Mouse (Mus musculus) spleen, adult 2 months (tissue): Measurements from ENCODE around the gene Olfr600.

ENCODE experiments used
- CTCF ChIP-seq: fragments of 200-500 bp; IDR thresholded peaks from 2 replicates; pipeline ENCODE4 v1.5.1; 2011; ENCODE audit warnings: mild to moderate bottlenecking, inconsistent platforms; ENCODE audit not compliant: insufficient read depth, insufficient read length, insufficient replicate concordance; ENCODE audit errors: extremely low read depth
- POLR2A ChIP-seq: fragments of 200-500 bp; IDR thresholded peaks from 2 replicates; pipeline ENCODE4 v1.6.1; 2011; ENCODE audit warnings: low read depth, low read length, inconsistent platforms

DNA sequence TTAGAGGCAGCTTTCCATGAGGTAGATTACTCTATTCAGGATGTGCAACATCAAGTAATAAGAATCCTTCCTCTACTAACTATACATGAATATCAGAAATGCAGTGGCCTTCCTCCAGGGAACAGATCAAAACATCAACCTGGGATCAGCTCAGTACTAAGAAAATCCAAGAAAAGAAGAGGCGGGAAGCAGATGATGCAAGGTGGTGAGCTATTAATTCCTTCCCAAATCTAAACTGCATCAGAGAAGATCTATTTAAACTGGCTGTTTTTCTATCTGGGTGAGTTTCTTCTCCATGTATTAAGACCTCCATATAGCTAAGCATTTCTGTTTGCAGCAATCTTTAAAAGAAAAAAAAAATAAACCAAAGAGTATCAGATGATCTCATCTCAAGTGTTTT lies 13.9 kb downstream of the Olfr600 start, which contains the start of gene Olfr599:
- TF ChIP-seq CTCF = no peak
- TF ChIP-seq POLR2A = no peak
